Mouse (Mus musculus): ENCODE measurements at regions not wholly inside any gene's neighbourhood (a gene's known extent, or its start where the extent isn't known, plus 50 kb on each side); places are given as distances from the start of the nearest gene placed in this dataset.
A peak's percentile ranks its signal among the peaks of the same experiment; 100 is the strongest.

- no peak for DNase-seq (ENCODE audit: low spot score in 2 of 2)
Measured at GRCm38 (mm10) chr4:95304006-95304405, 252.0 kb upstream of the Jun start.

GRCm38 (mm10) chr4:95307134-95307533 is 250.2 kb upstream of the Fggy start:
- no peak for DNase-seq (ENCODE audit: low spot score in 2 of 2)

- no peak for DNase-seq (ENCODE audit: low spot score in 2 of 2)
Measured at GRCm38 (mm10) chr4:95308469-95308895, 248.8 kb upstream of the Fggy start.

- no peak for DNase-seq (ENCODE audit: low spot score in 2 of 2)
Measured at GRCm38 (mm10) chr4:95310410-95310809, 246.9 kb upstream of the Fggy start.

- DNase-seq (ENCODE audit: low spot score in 2 of 2), result peak; percentile 21 to 57
Measured at GRCm38 (mm10) chr4:95317821-95318290, 239.5 kb upstream of the Fggy start.

- DNase-seq (ENCODE audit: low spot score in 2 of 2), result no peak
Measured at GRCm38 (mm10) chr4:95318561-95318960, 238.7 kb upstream of the Fggy start.

- DNase-seq (ENCODE audit: low spot score in 2 of 2), result peak; percentile 30 to 33
Measured at GRCm38 (mm10) chr4:95319036-95319435, 238.3 kb upstream of the Fggy start.

- DNase-seq (ENCODE audit: low spot score in 2 of 2), result no peak
Measured at GRCm38 (mm10) chr4:95325861-95326260, 231.4 kb upstream of the Fggy start.

- DNase-seq (ENCODE audit: low spot score in 2 of 2), result no peak
Measured at GRCm38 (mm10) chr4:95339822-95340221, 217.5 kb upstream of the Fggy start.

- DNase-seq (ENCODE audit: low spot score in 2 of 2), result no peak
Measured at GRCm38 (mm10) chr4:95340926-95341325, 216.4 kb upstream of the Fggy start.

GRCm38 (mm10) chr4:95346722-95347197 is 210.5 kb upstream of the Fggy start:
- no peak for DNase-seq (ENCODE audit: low spot score in 2 of 2)

GRCm38 (mm10) chr4:95347436-95347835 is 209.9 kb upstream of the Fggy start:
- DNase-seq (ENCODE audit: low spot score in 2 of 2), result no peak

GRCm38 (mm10) chr4:95348405-95349123 is 208.7 kb upstream of the Fggy start:
- no peak for DNase-seq (ENCODE audit: low spot score in 2 of 2)

- DNase-seq (ENCODE audit: low spot score in 2 of 2), result peak in 1 of 2 experiments; percentile 40
Measured at GRCm38 (mm10) chr4:95353894-95354319, 203.4 kb upstream of the Fggy start.

GRCm38 (mm10) chr4:95358674-95359073 is 198.6 kb upstream of the Fggy start:
- no peak for DNase-seq (ENCODE audit: low spot score in 2 of 2)

- DNase-seq (ENCODE audit: low spot score in 2 of 2), result no peak
Measured at GRCm38 (mm10) chr4:95360336-95360967, 196.9 kb upstream of the Fggy start.

- DNase-seq (ENCODE audit: low spot score in 2 of 2), result no peak
Measured at GRCm38 (mm10) chr4:95364376-95365082, 192.8 kb upstream of the Fggy start.

GRCm38 (mm10) chr4:95376386-95376785 is 180.9 kb upstream of the Fggy start:
- DNase-seq (ENCODE audit: low spot score in 2 of 2), result no peak

GRCm38 (mm10) chr4:95377222-95378134 is 179.8 kb upstream of the Fggy start:
- DNase-seq (ENCODE audit: low spot score in 2 of 2), result no peak

GRCm38 (mm10) chr4:95378645-95379044 is 178.7 kb upstream of the Fggy start:
- DNase-seq (ENCODE audit: low spot score in 2 of 2), result peak in 1 of 2 experiments; percentile 25

Data from adrenal gland, adult 18-20 months (tissue).